Mouse (Mus musculus): ENCODE data around the gene Tmem37. TPM values are rescaled to one million over a fixed set of nuclear protein-coding genes. Genes with fewer than 3 reads are reported as not detected.
A peak's percentile ranks its signal among the peaks of the same experiment; 100 is the strongest.

Gene Tmem37
- 5.2 and 7.2 TPM in 2 replicates for polyA plus RNA-seq (2016; fragmentation: Nextera tagmentation; extraction: Ambion mirVana)

- Histone ChIP-seq H3K4me3 (peak within 1 kb of the TSS; percentile 62), H3K9me3 (no peaks in the 10 kb centered on the region), H3K27me3 (replicated peaks; ENCODE audit: low read depth, poor library complexity, severe bottlenecking) (peaks cover 37% of the 10 kb centered on the region), H3K4me1 (peaks cover 56% of the 10 kb centered on the region), H3K27ac (replicated peaks) (peak within 1 kb of the TSS; percentile 57), H3K36me3 (replicated peaks) (no peaks in the 10 kb centered on the region)
- DNase-seq (ENCODE audit: low spot score), result peak; percentile 90
- WGBS, result 1% methylated on average over 40 of the region's 40 CpGs
These were observed at the start of gene Tmem37 for GRCm38 (mm10) chr1:120073519-120074306. TSS of gene Tmem37 (minus strand) at chr1:120074074.

DNA sequence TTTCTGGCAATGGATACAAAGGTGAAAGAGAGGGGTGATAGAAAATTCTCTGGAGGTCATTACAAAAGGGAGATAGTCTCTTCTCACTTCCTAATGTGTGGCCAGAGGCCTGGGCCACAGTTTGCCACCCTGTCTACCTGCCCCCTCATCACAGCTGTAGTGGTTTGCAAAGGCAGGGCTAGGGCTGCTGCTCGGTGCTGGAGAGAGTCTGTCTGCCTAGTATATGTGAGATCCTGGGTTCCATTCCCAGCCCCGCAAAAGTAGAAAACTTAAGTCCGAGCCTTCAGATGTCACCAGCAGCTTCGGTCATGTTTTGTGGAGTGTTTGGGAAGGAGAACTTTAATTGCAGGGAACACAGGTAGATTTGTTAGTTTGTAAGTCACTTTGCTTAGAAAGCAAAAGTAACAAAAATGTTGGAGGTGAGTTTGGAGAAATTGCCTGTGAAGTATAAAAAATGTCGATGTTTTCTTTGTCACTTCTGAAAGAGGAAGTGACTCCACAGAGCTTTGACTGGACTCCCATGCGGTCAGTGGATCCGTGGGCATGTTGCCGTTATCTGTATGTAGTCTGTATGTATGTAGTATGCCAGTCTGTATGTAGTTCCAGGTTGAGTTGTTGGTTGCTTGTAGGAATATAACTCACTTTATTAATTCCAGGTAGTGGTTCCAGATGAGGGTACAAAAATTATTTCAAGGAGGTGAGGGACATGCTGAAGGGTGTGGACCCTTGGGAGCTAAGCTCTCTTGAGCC lies 48.9 kb upstream of the Tmem37 start:
- no peak for DNase-seq (ENCODE audit: low spot score)
- no peak overlapping the region for H3K27ac ChIP-seq (replicated peaks)
- no peak overlapping the region for H3K4me3 ChIP-seq
- H3K27me3 ChIP-seq (replicated peaks; ENCODE audit: low read depth, poor library complexity, severe bottlenecking), result no peaks in the 10 kb centered on the region
- 95% methylated on average over 8 of the region's 8 CpGs for WGBS
- no peaks in the 10 kb centered on the region for H3K9me3 ChIP-seq
- H3K4me1 ChIP-seq, result peaks cover 33% of the 10 kb centered on the region
- peaks cover 18% of the 10 kb centered on the region for H3K36me3 ChIP-seq (replicated peaks)

DNA sequence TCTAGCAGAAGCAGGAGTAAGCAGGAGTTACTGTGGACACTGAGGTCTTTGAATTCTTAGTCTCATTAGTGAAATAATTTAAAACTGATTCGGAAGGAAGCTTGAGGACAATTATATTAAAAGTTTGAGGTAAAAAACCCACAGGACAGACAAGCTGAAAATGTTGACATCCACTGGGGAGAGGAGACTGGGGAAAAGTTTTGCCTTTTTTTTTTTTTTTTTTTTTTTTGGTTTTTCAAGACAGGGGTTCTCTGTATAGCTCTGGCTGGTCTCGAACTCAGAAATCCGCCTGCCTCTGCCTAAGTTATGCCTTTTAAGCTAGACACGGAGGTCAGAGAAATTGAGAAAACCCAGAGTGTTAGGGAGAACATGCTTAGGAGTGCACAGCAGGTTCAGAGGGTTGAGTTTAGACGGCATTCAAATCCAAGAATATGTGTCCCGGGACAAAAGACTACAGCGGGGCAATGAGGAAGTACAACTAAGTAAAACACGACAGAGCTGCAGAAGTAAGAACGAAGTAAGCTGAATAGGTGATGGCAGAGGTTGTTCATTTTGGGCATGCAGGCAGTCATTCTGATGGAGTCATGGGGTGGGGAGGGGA lies 48.2 kb upstream of the Tmem37 start:
- peak overlapping the region; percentile 70 for H3K4me3 ChIP-seq
- peak overlapping the region; percentile 89 for H3K27ac ChIP-seq (replicated peaks)
- DNase-seq (ENCODE audit: low spot score), result no peak
- H3K27me3 ChIP-seq (replicated peaks; ENCODE audit: low read depth, poor library complexity, severe bottlenecking), result no peaks in the 10 kb centered on the region
- peaks cover 24% of the 10 kb centered on the region for H3K36me3 ChIP-seq (replicated peaks)
- H3K4me1 ChIP-seq, result peaks cover 38% of the 10 kb centered on the region
- no peaks in the 10 kb centered on the region for H3K9me3 ChIP-seq
- WGBS, result 90% methylated on average over 9 of the region's 9 CpGs

DNA sequence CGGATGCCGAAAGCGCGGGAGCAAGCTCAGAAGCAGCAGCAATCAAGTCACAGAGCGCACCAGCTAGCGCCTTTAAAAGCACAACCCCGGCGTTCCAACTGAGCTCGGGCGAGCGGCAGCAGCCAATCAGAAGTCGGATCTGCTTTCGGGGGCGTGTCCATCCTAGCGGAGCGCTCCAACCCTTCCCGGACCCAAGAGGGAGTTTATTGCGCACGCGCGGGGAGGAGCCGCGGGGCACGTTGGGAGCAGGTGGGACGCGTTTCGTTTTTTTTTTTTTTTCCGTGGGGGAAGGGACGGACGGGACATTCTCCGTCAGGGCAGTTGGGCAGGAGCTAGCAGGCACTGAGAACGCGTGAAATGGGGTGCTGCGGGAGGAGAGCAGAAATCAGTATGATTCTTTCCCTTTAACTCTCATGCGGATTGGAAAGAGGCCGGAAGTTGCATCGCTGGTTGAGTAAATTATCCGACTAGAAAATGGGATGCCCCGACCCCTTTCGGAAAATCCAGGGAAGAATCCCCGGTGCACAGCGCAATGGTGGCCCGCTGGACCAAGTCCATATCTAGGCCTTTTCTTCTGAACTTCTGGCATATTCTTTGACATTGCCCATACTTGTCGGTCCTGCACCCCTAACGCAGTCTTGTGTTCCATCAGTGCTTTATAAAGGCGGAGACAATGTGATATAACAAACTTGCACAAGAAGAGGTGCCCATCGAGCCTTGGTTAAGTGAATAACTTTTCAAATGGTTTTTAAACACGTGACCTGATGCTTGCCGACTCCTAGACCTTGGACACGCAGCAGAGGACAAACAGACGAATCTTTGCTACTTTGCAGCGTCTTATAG lies 47.3 kb upstream of the Tmem37 start, which contains the start of the genes Dbi and 3110009E18Rik:
TSS of gene Dbi (minus strand) at position 110 of the 843 bp plus-strand sequence.
TSS of gene 3110009E18Rik (plus strand) at position 219 of the 843 bp plus-strand sequence.
- H3K36me3 ChIP-seq (replicated peaks), result peaks cover 32% of the 10 kb centered on the region
- peak within 1 kb of the TSS; percentile 89 for H3K27ac ChIP-seq (replicated peaks)
- H3K4me3 ChIP-seq, result peak within 1 kb of the TSS; percentile 70
- H3K9me3 ChIP-seq, result no peaks in the 10 kb centered on the region
- DNase-seq (ENCODE audit: low spot score), result peak; percentile 98
- H3K27me3 ChIP-seq (replicated peaks; ENCODE audit: low read depth, poor library complexity, severe bottlenecking), result no peaks in the 10 kb centered on the region
- peaks cover 39% of the 10 kb centered on the region for H3K4me1 ChIP-seq
- 2% methylated on average over 52 of the region's 52 CpGs for WGBS

GRCm38 (mm10) chr1:120120141-120120968 lies 46.5 kb upstream of the Tmem37 start:
- DNase-seq (ENCODE audit: low spot score), result peak; percentile 59
- peak overlapping the region; percentile 70 for H3K4me3 ChIP-seq
- H3K27ac ChIP-seq (replicated peaks), result peak overlapping the region; percentile 89
- no peaks in the 10 kb centered on the region for H3K27me3 ChIP-seq (replicated peaks; ENCODE audit: low read depth, poor library complexity, severe bottlenecking)
- H3K9me3 ChIP-seq, result no peaks in the 10 kb centered on the region
- 4% methylated on average over 24 of the region's 24 CpGs for WGBS
- peaks cover 39% of the 10 kb centered on the region for H3K4me1 ChIP-seq
- peaks cover 41% of the 10 kb centered on the region for H3K36me3 ChIP-seq (replicated peaks)

- Histone ChIP-seq H3K36me3 (replicated peaks) (peaks cover 50% of the 10 kb centered on the region), H3K9me3 (peaks cover 4% of the 10 kb centered on the region; the same call in 1 of the 2 replicates), H3K4me3 (peak overlapping the region; percentile 70), H3K4me1 (peaks cover 39% of the 10 kb centered on the region), H3K27me3 (replicated peaks; ENCODE audit: low read depth, poor library complexity, severe bottlenecking) (no peaks in the 10 kb centered on the region), H3K27ac (replicated peaks) (peak overlapping the region; percentile 89; the same call in 1 of the 2 replicates)
- no peak for DNase-seq (ENCODE audit: low spot score)
- WGBS, result 91% methylated on average over 4 of the region's 4 CpGs
These were observed 45.5 kb upstream of the Tmem37 start for GRCm38 (mm10) chr1:120119389-120119788.

- H3K4me1 ChIP-seq, result peaks cover 39% of the 10 kb centered on the region
- H3K27ac ChIP-seq (replicated peaks), result no peak overlapping the region
- no peak overlapping the region for H3K4me3 ChIP-seq
- WGBS, result 92% methylated on average over 2 of the region's 2 CpGs
- H3K27me3 ChIP-seq (replicated peaks; ENCODE audit: low read depth, poor library complexity, severe bottlenecking), result no peaks in the 10 kb centered on the region
- peaks cover 7% of the 10 kb centered on the region; the same call in 1 of the 2 replicates for H3K9me3 ChIP-seq
- no peak for DNase-seq (ENCODE audit: low spot score)
- peaks cover 56% of the 10 kb centered on the region for H3K36me3 ChIP-seq (replicated peaks)
These were observed 45.0 kb upstream of the Tmem37 start for GRCm38 (mm10) chr1:120118854-120119253.

GRCm38 (mm10) chr1:120116106-120116505 lies 42.2 kb upstream of the Tmem37 start:
- Histone ChIP-seq H3K27me3 (replicated peaks; ENCODE audit: low read depth, poor library complexity, severe bottlenecking) (no peaks in the 10 kb centered on the region), H3K4me1 (peaks cover 30% of the 10 kb centered on the region), H3K4me3 (no peak overlapping the region), H3K9me3 (peaks cover 7% of the 10 kb centered on the region; the same call in 1 of the 2 replicates), H3K27ac (replicated peaks) (no peak overlapping the region), H3K36me3 (replicated peaks) (peaks cover 80% of the 10 kb centered on the region)
- no peak for DNase-seq (ENCODE audit: low spot score)
- WGBS, result 74% methylated on average over 11 of the region's 11 CpGs

DNA sequence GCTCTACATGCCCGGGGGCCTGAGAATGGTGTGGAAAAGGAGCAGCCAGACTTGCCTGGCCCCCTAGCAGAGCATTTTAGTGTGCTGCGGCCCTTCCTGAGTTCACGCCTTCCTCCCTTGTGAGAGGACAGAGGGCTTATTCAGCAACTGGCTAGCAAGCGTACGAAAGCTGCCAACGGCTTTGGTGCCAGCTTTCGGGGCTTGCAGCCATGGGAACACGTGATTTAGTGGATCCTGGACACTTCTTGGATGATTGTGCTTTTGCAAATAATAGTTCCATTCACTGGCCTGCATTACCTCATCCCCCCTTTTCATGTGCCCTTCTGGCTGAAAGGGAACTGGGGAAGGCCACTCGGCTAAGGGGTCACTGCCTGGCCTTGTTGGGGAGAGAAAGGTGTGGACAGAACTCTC lies 41.8 kb upstream of the Tmem37 start:
- 63% methylated on average over 9 of the region's 9 CpGs for WGBS
- DNase-seq (ENCODE audit: low spot score), result no peak
- H3K9me3 ChIP-seq, result peaks cover 7% of the 10 kb centered on the region; the same call in 1 of the 2 replicates
- no peak overlapping the region for H3K27ac ChIP-seq (replicated peaks)
- no peak overlapping the region for H3K4me3 ChIP-seq
- peaks cover 30% of the 10 kb centered on the region for H3K4me1 ChIP-seq
- H3K27me3 ChIP-seq (replicated peaks; ENCODE audit: low read depth, poor library complexity, severe bottlenecking), result no peaks in the 10 kb centered on the region
- H3K36me3 ChIP-seq (replicated peaks), result peaks cover 80% of the 10 kb centered on the region

GRCm38 (mm10) chr1:120112251-120113187 lies 38.6 kb upstream of the Tmem37 start:
- no peak for DNase-seq (ENCODE audit: low spot score)
- no peak overlapping the region for H3K27ac ChIP-seq (replicated peaks)
- no peak overlapping the region for H3K4me3 ChIP-seq
- H3K9me3 ChIP-seq, result peaks cover 7% of the 10 kb centered on the region; the same call in 1 of the 2 replicates
- H3K4me1 ChIP-seq, result 0 out of 2 replicates have a peak, but pooled peaks cover 6% of the 10 kb centered on the region
- WGBS, result 90% methylated on average over 12 of the region's 12 CpGs
- H3K36me3 ChIP-seq (replicated peaks), result peaks cover 61% of the 10 kb centered on the region
- no peaks in the 10 kb centered on the region for H3K27me3 ChIP-seq (replicated peaks; ENCODE audit: low read depth, poor library complexity, severe bottlenecking)

All from embryonic facial prominence, embryonic 10.5 days (tissue).